Mouse (Mus musculus) ZHBTc4 (cell line): ENCODE data around the gene Gm5141.
"Not testable (repeated sequence)": the region's sequence is repeated elsewhere in the genome, so short reads cannot be mapped to it uniquely, and the experiment has no call there.

Experiments
- DNase-seq: peaks from one replicate; pipeline ENCODE4 v3.0.0-alpha.2; 2011; ENCODE audit warnings: low read depth, low spot score

The Gm5141 gene

GRCm38 (mm10) chr13:62785199-62786134, at the start of gene Gm5141:
Gm5141 (minus strand) TSS chr13:62785808.
- peak; percentile 63 for DNase-seq

GRCm38 (mm10) chr13:62833341-62833740, 47.7 kb upstream of the Gm5141 start:
- no peak for DNase-seq

DNA sequence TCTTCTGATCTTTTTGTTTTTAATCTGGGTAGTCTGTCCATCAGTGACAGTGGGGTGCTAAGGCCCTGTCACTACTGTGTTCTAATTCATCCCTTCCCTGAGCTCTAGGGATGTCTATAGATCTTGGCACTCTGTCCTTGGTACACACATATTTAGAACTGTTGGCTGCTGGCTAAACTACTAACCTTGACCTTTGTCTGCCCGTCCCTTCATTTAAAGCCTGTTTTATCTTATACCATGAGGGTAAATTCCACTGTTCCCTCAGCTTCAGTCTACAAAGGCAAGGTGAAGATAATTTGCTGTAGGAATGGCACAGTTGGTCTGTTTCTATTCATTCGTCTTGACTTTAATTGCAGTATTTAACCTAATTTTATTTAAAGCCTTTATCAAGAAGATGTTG, 46.6 kb upstream of the Gm5141 start:
- no peak for DNase-seq

- peak; percentile 80 for DNase-seq
These were observed 30.1 kb upstream of the Gm5141 start for GRCm38 (mm10) chr13:62815705-62816104.

GRCm38 (mm10) chr13:62812713-62813112, 27.1 kb upstream of the Gm5141 start:
- no peak for DNase-seq

GRCm38 (mm10) chr13:62807981-62808380, 22.4 kb upstream of the Gm5141 start:
- peak; percentile 46 for DNase-seq

DNA sequence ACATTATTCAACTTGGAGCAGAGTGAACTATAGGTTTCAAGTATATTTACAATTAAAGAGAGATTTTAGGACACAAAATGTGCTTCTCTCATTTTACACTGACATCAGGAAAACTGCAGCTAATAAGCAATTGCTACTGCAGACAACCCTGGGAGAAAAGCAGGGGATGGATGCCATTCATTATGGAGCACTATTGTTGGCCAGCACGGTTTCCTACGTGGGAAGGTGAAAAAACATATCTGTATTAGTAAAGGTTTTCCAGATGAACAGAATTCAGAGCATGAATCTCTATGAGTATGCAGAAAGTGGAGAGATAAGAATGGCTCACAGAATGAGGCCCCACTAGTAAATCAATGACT, 506 bp upstream of the Gm5141 start:
- not testable (repeated sequence) for DNase-seq

DNA sequence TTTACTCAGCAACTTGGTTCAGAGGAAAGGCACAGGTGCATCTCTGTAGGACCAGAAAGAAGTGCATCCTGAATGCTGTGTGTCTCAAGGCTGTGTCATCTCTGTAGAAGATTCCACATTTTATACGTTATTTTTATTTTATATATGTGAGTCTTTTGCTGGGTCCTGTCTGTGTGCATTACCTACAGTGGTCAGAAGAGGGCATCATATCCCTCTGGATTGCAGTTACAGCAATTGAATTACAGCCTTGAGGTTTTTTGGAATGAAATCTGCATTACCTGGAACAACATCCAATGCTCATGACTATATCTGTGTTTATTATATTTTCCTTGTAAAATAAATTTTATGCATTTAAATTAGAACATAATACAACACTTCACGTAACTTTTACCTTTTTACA, 21.8 kb downstream of the Gm5141 start:
- peak; percentile 73 for DNase-seq

GRCm38 (mm10) chr13:62760432-62761415, 24.9 kb downstream of the Gm5141 start, which contains the start of gene Platr25:
Platr25 (minus strand) TSS chr13:62760709.
- DNase-seq = peak; percentile 88

DNA sequence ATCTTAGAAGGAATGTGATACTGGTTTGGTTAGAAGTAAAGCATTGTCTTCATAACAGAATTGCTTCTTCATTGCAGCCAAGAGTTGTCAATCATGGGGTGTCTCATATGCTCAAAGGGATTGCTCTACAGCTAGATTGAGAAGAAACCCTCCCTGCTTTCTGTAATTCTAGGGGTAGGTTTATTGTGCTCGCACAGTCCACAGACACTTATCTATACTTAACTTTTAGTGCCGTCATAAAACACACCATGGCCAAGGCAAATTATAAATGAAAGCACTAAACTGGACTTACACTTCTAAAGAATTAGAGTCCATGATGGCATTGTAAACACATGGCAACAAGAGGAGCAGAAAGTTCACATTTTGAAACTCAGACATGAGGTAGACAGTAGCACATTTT, 52.3 kb downstream of the Gm5141 start:
- DNase-seq = no peak
